Mouse (Mus musculus): ENCODE data around the gene Ccdc149. TPM values are rescaled to one million over a fixed set of nuclear protein-coding genes. Genes with fewer than 3 reads are reported as not detected.

Gene Ccdc149
- total RNA-seq (2012; rRNA removed) (not detected in 2 replicates), polyA plus RNA-seq (2012; ENCODE audit: insufficient read depth in 1 of 2, insufficient read length in 2 of 2, low read depth in 1 of 2, low replicate concordance in 2 of 2, missing spikeins in 1 of 2) (not detected)

DNA sequence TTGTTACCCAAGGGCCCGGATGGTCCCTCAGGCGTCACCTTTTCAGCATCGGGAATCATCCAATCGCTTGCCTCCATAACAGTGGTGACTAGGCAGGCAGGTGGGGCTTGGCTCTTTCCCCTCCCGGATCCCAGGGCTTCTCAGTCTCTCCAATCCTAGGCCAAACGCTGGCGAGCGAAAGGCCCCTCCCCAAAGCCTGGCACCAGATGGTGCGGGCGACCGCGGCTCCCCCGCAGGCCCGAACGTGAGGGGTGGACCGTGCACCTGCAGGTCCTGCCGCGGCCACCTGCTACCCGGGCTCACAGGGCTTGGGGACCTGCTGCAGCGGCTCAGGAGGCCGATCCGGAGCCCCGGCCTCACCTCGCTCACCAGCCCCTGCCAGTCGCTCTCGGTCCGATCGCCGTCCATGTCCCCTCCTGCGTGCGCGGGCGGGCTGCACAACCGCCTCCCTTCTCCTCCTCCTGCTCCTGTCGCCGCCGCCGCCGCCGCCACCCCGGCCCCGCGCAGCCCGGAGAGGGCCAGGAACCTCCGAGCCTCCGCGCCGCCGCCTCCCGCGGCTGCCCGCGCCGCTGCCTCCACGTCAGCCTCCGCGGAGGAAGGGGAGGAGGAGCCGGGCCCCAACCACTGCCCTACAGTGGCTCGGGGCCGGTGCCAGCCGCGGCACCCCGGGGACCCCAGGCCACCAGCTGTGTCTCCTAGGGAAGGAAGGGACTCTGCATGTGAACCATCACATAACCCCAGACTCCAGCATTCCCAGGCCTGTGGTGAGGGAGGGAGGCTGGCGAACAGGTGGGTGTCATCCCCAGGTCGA is at the start of gene Ccdc149:
Gene Ccdc149 (minus strand): TSS at position 531 of the 811 bp plus-strand sequence.
- Histone ChIP-seq H3K27ac (ENCODE audit: control insufficient read depth, low read depth, low read length) (no peak within 1 kb of the TSS), H3K36me3 (ENCODE audit: control insufficient read depth in 1 of 2, insufficient read depth in 2 of 2, low read length in 2 of 2) (no peaks in the 10 kb centered on the region), H3K79me2 (ENCODE audit: control insufficient read depth, insufficient read depth, low read length, poor library complexity) (no peaks in the 10 kb centered on the region), H3K27me3 (ENCODE audit: control insufficient read depth in 1 of 2, insufficient read depth in 2 of 2, low read length in 2 of 2) (no peaks in the 10 kb centered on the region), H3K9me3 (replicated peaks; ENCODE audit: insufficient read depth, low read length) (no peaks in the 10 kb centered on the region), H3K4me3 (ENCODE audit: control insufficient read depth in 1 of 2, insufficient read depth in 1 of 2, low read depth in 2 of 2, low read length in 2 of 2) (no peak within 1 kb of the TSS), H3K4me1 (ENCODE audit: control insufficient read depth in 1 of 2, insufficient read depth in 2 of 2, low read length in 2 of 2) (no peaks in the 10 kb centered on the region), H3K9ac (ENCODE audit: control insufficient read depth, low read depth, low read length, poor library complexity, severe bottlenecking) (no peak within 1 kb of the TSS)
- no peak for DNase-seq (ENCODE audit: low read depth, low spot score)
- TF ChIP-seq UBTF (IDR thresholded peaks at IDR 0.05; ENCODE audit: borderline replicate concordance, insufficient read depth, low read depth, low read length) (no peak), USF2 (IDR thresholded peaks at IDR 0.05; ENCODE audit: borderline replicate concordance in 1 of 2, insufficient read depth in 1 of 2, low read depth in 1 of 2, low read length in 2 of 2) (no peak), POLR2AphosphoS2 (IDR thresholded peaks at IDR 0.05; ENCODE audit: low read length) (no peak), MYB (IDR thresholded peaks at IDR 0.05; ENCODE audit: low read depth, low read length) (no peak), CTCF (IDR thresholded peaks at IDR 0.05 in 2 of 3, conservative IDR thresholded peaks at IDR 0.05 in 1 of 3; ENCODE audit: control insufficient read depth in 1 of 3, insufficient read depth in 1 of 3, low read depth in 2 of 3, low read length in 3 of 3, poor library complexity in 1 of 3, severe bottlenecking in 1 of 3) (no peak), ZNF384 (IDR thresholded peaks at IDR 0.05; ENCODE audit: low read depth, low read length) (no peak), E2F4 (IDR thresholded peaks at IDR 0.05; ENCODE audit: borderline replicate concordance, low read depth, low read length) (no peak), ZC3H11A (IDR thresholded peaks at IDR 0.05; ENCODE audit: low read depth, low read length) (no peak), TAL1 (IDR thresholded peaks at IDR 0.05; ENCODE audit: low read length) (no peak), KAT2A (conservative IDR thresholded peaks at IDR 0.05; ENCODE audit: low read depth, low read length) (no peak), MAFK (IDR thresholded peaks at IDR 0.05; ENCODE audit: borderline replicate concordance, low read depth, low read length) (no peak), BHLHE40 (IDR thresholded peaks at IDR 0.05; ENCODE audit: borderline replicate concordance, low read depth, low read length) (no peak), ETS1 (IDR thresholded peaks at IDR 0.05; ENCODE audit: low read depth, low read length) (no peak), CHD2 (IDR thresholded peaks at IDR 0.05; ENCODE audit: low read length) (no peak)

DNA sequence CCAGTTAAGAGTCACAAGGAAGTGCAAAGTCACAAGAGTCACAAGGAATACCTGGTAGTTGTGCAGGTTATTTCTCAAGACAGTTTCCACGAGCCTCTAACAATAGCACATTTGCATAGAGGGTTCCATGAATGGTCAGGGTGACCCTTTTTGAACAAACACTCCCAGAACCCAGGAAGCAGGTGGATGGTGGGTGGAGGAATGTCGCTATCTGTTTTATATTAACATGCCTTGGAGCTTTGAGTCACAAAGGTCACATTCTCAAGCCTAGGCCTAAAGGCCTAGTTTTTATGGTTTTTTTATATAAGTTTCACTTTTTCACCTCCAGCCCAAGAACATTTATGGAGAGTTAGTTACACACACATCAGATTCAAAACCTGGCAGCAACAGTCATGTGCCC is 48.6 kb upstream of the Ccdc149 start:
- Histone ChIP-seq H3K9ac (ENCODE audit: control insufficient read depth, low read depth, low read length, poor library complexity, severe bottlenecking) (no peak overlapping the region), H3K36me3 (ENCODE audit: control insufficient read depth in 1 of 2, insufficient read depth in 2 of 2, low read length in 2 of 2) (no peaks in the 10 kb centered on the region), H3K9me3 (replicated peaks; ENCODE audit: insufficient read depth, low read length) (no peaks in the 10 kb centered on the region), H3K4me3 (ENCODE audit: control insufficient read depth in 1 of 2, insufficient read depth in 1 of 2, low read depth in 2 of 2, low read length in 2 of 2) (no peak overlapping the region), H3K27ac (ENCODE audit: control insufficient read depth, low read depth, low read length) (no peak overlapping the region), H3K4me1 (ENCODE audit: control insufficient read depth in 1 of 2, insufficient read depth in 2 of 2, low read length in 2 of 2) (no peaks in the 10 kb centered on the region), H3K79me2 (ENCODE audit: control insufficient read depth, insufficient read depth, low read length, poor library complexity) (no peaks in the 10 kb centered on the region), H3K27me3 (ENCODE audit: control insufficient read depth in 1 of 2, insufficient read depth in 2 of 2, low read length in 2 of 2) (no peaks in the 10 kb centered on the region)
- DNase-seq (ENCODE audit: low read depth, low spot score): no peak
- TF ChIP-seq CHD2 (IDR thresholded peaks at IDR 0.05; ENCODE audit: low read length) (no peak), NRF1 (IDR thresholded peaks at IDR 0.05; ENCODE audit: insufficient read depth, low read depth, low read length, poor library complexity, severe bottlenecking) (no peak), CHD1 (IDR thresholded peaks at IDR 0.05; ENCODE audit: low read depth, low read length) (no peak), HCFC1 (IDR thresholded peaks at IDR 0.05; ENCODE audit: low read depth, low read length) (no peak)

All from MEL (cell line).